Mouse (Mus musculus) kidney, adult 10 weeks (tissue): Measurements from ENCODE around the gene Gm9747. TPM values are rescaled to one million over a fixed set of nuclear protein-coding genes. Genes with fewer than 3 reads are reported as not detected.

Experiments
- polyA plus RNA-seq: library from polyadenylated mRNA; stranded (reverse); fragments of 350-450 nt; fragmentation: Illumina TruSeq; extraction: RNeasy Lipid Tissue Mini Kit (QIAGEN cat#74804); gene quantifications from one replicate; pipeline ENCODE4 v1.2.3, GENCODE M21; 2014; ENCODE audit warnings: low read depth, low replicate concordance

Gm9747 gene
- not detected for polyA plus RNA-seq

GRCm38 (mm10) chr1:82232812-82233211 is at the start of gene Gm9747:
Gm9747 (plus strand) TSS chr1:82233112.

Other genes with a start within 250 kb of the Gm9747 start
- gene Irs1, start 58.3 kb downstream of the Gm9747 start, polyA plus RNA-seq, result 12.7 TPM
- 18.8 TPM for gene Rhbdd1, start 83.3 kb downstream of the Gm9747 start, polyA plus RNA-seq